Mouse (Mus musculus) lung, postnatal 0 days (tissue): ENCODE data around the gene Fzd9.

ENCODE experiments used
- CTCF ChIP-seq: IDR thresholded peaks from 2 replicates; pipeline ENCODE4 v1.5.1; 2016; ENCODE audit warnings: antibody characterized with exemption, mild to moderate bottlenecking
- EP300 ChIP-seq: IDR thresholded peaks from 2 replicates; pipeline ENCODE4 v1.6.1; 2016; ENCODE audit warnings: antibody characterized with exemption, mild to moderate bottlenecking, control low read depth

DNA sequence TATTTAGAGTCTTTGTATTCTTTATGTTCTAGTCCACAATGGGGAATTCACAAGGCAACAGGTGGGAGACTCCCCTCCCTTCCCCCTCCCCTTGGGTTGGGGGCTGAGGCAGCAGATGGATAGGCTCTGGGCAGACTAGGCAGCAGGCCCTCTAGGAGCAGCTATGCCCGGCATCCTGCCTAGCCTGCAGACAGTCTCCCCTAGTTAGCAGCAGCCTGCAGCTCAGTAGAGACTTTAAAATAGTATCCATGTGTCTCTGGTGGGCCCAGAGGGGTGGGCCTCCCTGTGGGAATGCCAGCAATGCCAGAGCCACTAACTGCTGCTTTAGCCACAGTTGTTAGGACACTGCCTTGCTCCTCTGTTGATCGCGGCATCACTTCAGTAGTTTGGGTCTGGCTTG is 8.4 kb downstream of the Fzd9 start:
- TF ChIP-seq CTCF, result no peak
- no peak for TF ChIP-seq EP300
